Mouse (Mus musculus): ENCODE measurements around the gene Cep128. TPM values are rescaled to one million over a fixed set of nuclear protein-coding genes. Genes with fewer than 3 reads are reported as not detected.
"Not testable (repeated sequence)": the region's sequence is repeated elsewhere in the genome, so short reads cannot be mapped to it uniquely, and the experiment has no call there.

The Cep128 gene
- polyA plus RNA-seq, 1 experiment, result 12.8 TPM

DNA sequence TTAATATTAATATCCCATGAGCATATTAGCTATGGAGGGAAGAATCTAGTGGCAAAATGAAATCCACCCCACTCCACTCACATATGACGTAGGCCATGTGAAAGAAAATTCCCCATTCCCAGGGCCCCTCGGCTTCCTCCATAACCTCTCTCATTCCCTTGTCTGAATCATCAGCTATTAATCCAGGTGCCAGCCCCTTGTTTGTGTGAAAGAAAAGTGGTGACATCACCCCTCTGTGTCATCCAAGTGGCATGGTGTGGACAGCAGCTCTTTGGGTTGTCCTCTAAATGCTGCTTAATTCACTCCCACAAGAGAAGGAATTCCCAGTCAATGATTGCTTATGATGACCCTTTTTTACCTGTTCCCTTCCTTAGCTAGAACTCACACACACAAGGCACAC lies 396.4 kb downstream of the Cep128 start:
- H3K27ac ChIP-seq (ENCODE audit: control insufficient read depth, insufficient read depth, low read length), result no peak overlapping the region
- TF ChIP-seq CTCF (IDR thresholded peaks at IDR 0.05; ENCODE audit: borderline replicate concordance, control insufficient read depth, extremely low read depth, insufficient read depth, low read length, poor library complexity) (no peak), POLR2A (IDR thresholded peaks at IDR 0.05; ENCODE audit: control insufficient read depth, extremely low read depth, insufficient read depth, low read length, poor library complexity) (no peak)
- no peaks in the 10 kb centered on the region for H3K36me3 ChIP-seq (ENCODE audit: control insufficient read depth, insufficient read depth, low read length)
- no peak for DNase-seq
- H3K4me1 ChIP-seq (replicated peaks; ENCODE audit: control insufficient read depth, insufficient read depth, low read length), result no peaks in the 10 kb centered on the region
- no peak overlapping the region for H3K4me3 ChIP-seq (ENCODE audit: control insufficient read depth, insufficient read depth, low read length)
- H3K27me3 ChIP-seq (ENCODE audit: control insufficient read depth, insufficient read depth, low read length), result no peaks in the 10 kb centered on the region
- WGBS, result 97% methylated on average over 2 of the region's 2 CpGs

GRCm38 (mm10) chr12:90987259-90987658 lies 396.9 kb downstream of the Cep128 start:
- no peak for DNase-seq
- no peaks in the 10 kb centered on the region for H3K4me1 ChIP-seq (replicated peaks; ENCODE audit: control insufficient read depth, insufficient read depth, low read length)
- H3K36me3 ChIP-seq (ENCODE audit: control insufficient read depth, insufficient read depth, low read length), result no peaks in the 10 kb centered on the region
- WGBS, result 94% methylated on average over 6 of the region's 6 CpGs
- H3K4me3 ChIP-seq (ENCODE audit: control insufficient read depth, insufficient read depth, low read length), result no peak overlapping the region
- TF ChIP-seq POLR2A (IDR thresholded peaks at IDR 0.05; ENCODE audit: control insufficient read depth, extremely low read depth, insufficient read depth, low read length, poor library complexity), result no peak
- no peak for TF ChIP-seq CTCF (IDR thresholded peaks at IDR 0.05; ENCODE audit: borderline replicate concordance, control insufficient read depth, extremely low read depth, insufficient read depth, low read length, poor library complexity)
- no peak overlapping the region for H3K27ac ChIP-seq (ENCODE audit: control insufficient read depth, insufficient read depth, low read length)
- no peaks in the 10 kb centered on the region for H3K27me3 ChIP-seq (ENCODE audit: control insufficient read depth, insufficient read depth, low read length)

- DNase-seq, result no peak
- no peaks in the 10 kb centered on the region for H3K27me3 ChIP-seq (ENCODE audit: control insufficient read depth, insufficient read depth, low read length)
- no peaks in the 10 kb centered on the region for H3K36me3 ChIP-seq (ENCODE audit: control insufficient read depth, insufficient read depth, low read length)
- no peak overlapping the region for H3K27ac ChIP-seq (ENCODE audit: control insufficient read depth, insufficient read depth, low read length)
- TF ChIP-seq CTCF (IDR thresholded peaks at IDR 0.05; ENCODE audit: borderline replicate concordance, control insufficient read depth, extremely low read depth, insufficient read depth, low read length, poor library complexity) (no peak), POLR2A (IDR thresholded peaks at IDR 0.05; ENCODE audit: control insufficient read depth, extremely low read depth, insufficient read depth, low read length, poor library complexity) (no peak)
- H3K4me1 ChIP-seq (replicated peaks; ENCODE audit: control insufficient read depth, insufficient read depth, low read length), result no peaks in the 10 kb centered on the region
- WGBS, result 90% methylated on average over 4 of the region's 4 CpGs
- H3K4me3 ChIP-seq (ENCODE audit: control insufficient read depth, insufficient read depth, low read length), result no peak overlapping the region
Observed at GRCm38 (mm10) chr12:90982018-90982417, 402.2 kb downstream of the Cep128 start.

- not testable (repeated sequence) for H3K27ac ChIP-seq (ENCODE audit: control insufficient read depth, insufficient read depth, low read length)
- WGBS, result 94% methylated on average over 9 of the region's 9 CpGs
Observed at GRCm38 (mm10) chr12:90976406-90976805, 407.8 kb downstream of the Cep128 start.

GRCm38 (mm10) chr12:90975429-90975828 lies 408.8 kb downstream of the Cep128 start:
- Histone ChIP-seq H3K27me3 (ENCODE audit: control insufficient read depth, insufficient read depth, low read length) (no peaks in the 10 kb centered on the region), H3K27ac (ENCODE audit: control insufficient read depth, insufficient read depth, low read length) (no peak overlapping the region), H3K4me3 (ENCODE audit: control insufficient read depth, insufficient read depth, low read length) (no peak overlapping the region), H3K4me1 (replicated peaks; ENCODE audit: control insufficient read depth, insufficient read depth, low read length) (no peaks in the 10 kb centered on the region), H3K36me3 (ENCODE audit: control insufficient read depth, insufficient read depth, low read length) (no peaks in the 10 kb centered on the region)
- 48% methylated on average over 2 of the region's 2 CpGs for WGBS
- DNase-seq, result no peak
- TF ChIP-seq CTCF (IDR thresholded peaks at IDR 0.05; ENCODE audit: borderline replicate concordance, control insufficient read depth, extremely low read depth, insufficient read depth, low read length, poor library complexity), result no peak
- no peak for TF ChIP-seq POLR2A (IDR thresholded peaks at IDR 0.05; ENCODE audit: control insufficient read depth, extremely low read depth, insufficient read depth, low read length, poor library complexity)

More at GRCm38 (mm10) chr12:90976406-90976805, 407.8 kb downstream of the Cep128 start:
- not testable (repeated sequence) for H3K27me3 ChIP-seq (ENCODE audit: control insufficient read depth, insufficient read depth, low read length); H3K4me1 ChIP-seq (replicated peaks; ENCODE audit: control insufficient read depth, insufficient read depth, low read length); DNase-seq; H3K4me3 ChIP-seq (ENCODE audit: control insufficient read depth, insufficient read depth, low read length); H3K36me3 ChIP-seq (ENCODE audit: control insufficient read depth, insufficient read depth, low read length)

DNA sequence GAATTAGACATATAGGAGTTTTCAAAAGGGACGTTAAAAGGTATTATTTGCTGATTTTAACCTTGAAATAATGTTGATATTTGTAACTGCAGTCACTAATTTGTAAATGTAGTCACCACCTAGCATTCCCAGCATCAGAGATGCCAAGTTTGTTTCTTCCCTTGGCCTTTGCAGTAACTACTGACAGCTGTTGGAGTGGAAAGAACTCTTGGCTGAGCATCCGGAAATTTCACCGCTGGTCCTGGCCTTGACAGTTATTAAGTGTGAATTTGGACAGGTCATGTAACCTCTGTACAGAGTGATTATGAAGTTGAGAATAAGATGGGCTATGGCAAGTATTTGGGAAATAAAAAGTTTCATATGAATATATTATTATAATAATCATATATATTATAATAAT lies 413.1 kb downstream of the Cep128 start:
- no peak for DNase-seq
- Histone ChIP-seq H3K4me3 (ENCODE audit: control insufficient read depth, insufficient read depth, low read length) (no peak overlapping the region), H3K4me1 (replicated peaks; ENCODE audit: control insufficient read depth, insufficient read depth, low read length) (no peaks in the 10 kb centered on the region), H3K27me3 (ENCODE audit: control insufficient read depth, insufficient read depth, low read length) (no peaks in the 10 kb centered on the region), H3K36me3 (ENCODE audit: control insufficient read depth, insufficient read depth, low read length) (no peaks in the 10 kb centered on the region), H3K27ac (ENCODE audit: control insufficient read depth, insufficient read depth, low read length) (no peak overlapping the region)
- 95% methylated on average over 3 of the region's 3 CpGs for WGBS
- TF ChIP-seq POLR2A (IDR thresholded peaks at IDR 0.05; ENCODE audit: control insufficient read depth, extremely low read depth, insufficient read depth, low read length, poor library complexity) (no peak), CTCF (IDR thresholded peaks at IDR 0.05; ENCODE audit: borderline replicate concordance, control insufficient read depth, extremely low read depth, insufficient read depth, low read length, poor library complexity) (no peak)

- H3K4me1 ChIP-seq (replicated peaks; ENCODE audit: control insufficient read depth, insufficient read depth, low read length), result no peaks in the 10 kb centered on the region
- TF ChIP-seq POLR2A (IDR thresholded peaks at IDR 0.05; ENCODE audit: control insufficient read depth, extremely low read depth, insufficient read depth, low read length, poor library complexity), result no peak
- no peaks in the 10 kb centered on the region for H3K27me3 ChIP-seq (ENCODE audit: control insufficient read depth, insufficient read depth, low read length)
- H3K4me3 ChIP-seq (ENCODE audit: control insufficient read depth, insufficient read depth, low read length), result no peak overlapping the region
- H3K36me3 ChIP-seq (ENCODE audit: control insufficient read depth, insufficient read depth, low read length), result no peaks in the 10 kb centered on the region
- WGBS, result 91% methylated on average over 5 of the region's 5 CpGs
- no peak for DNase-seq
- H3K27ac ChIP-seq (ENCODE audit: control insufficient read depth, insufficient read depth, low read length), result no peak overlapping the region
Observed at GRCm38 (mm10) chr12:90961386-90962017, 422.7 kb downstream of the Cep128 start.

Measured in thymus, adult 2 months (tissue).